Mouse (Mus musculus) liver, adult (tissue): Measurements from ENCODE around the gene Fbxl14.
A peak's percentile ranks its signal among the peaks of the same experiment; 100 is the strongest.

Experiments used
- GATA4 ChIP-seq: IDR thresholded peaks from 2 replicates; pipeline ENCODE4 v1.6.1; 2014; ENCODE audit warnings: mild to moderate bottlenecking, low read length; ENCODE audit not compliant: insufficient replicate concordance

The Fbxl14 gene

GRCm38 (mm10) chr6:119460391-119460790, 19.1 kb upstream of the Fbxl14 start:
- no peak for TF ChIP-seq GATA4

GRCm38 (mm10) chr6:119466161-119466560, 13.3 kb upstream of the Fbxl14 start:
- TF ChIP-seq GATA4 = no peak

GRCm38 (mm10) chr6:119466921-119467784, 12.3 kb upstream of the Fbxl14 start:
- peak; percentile 63; the same call in 1 of the 2 replicates for TF ChIP-seq GATA4

GRCm38 (mm10) chr6:119467785-119468059, 11.7 kb upstream of the Fbxl14 start:
- TF ChIP-seq GATA4 = no peak

DNA sequence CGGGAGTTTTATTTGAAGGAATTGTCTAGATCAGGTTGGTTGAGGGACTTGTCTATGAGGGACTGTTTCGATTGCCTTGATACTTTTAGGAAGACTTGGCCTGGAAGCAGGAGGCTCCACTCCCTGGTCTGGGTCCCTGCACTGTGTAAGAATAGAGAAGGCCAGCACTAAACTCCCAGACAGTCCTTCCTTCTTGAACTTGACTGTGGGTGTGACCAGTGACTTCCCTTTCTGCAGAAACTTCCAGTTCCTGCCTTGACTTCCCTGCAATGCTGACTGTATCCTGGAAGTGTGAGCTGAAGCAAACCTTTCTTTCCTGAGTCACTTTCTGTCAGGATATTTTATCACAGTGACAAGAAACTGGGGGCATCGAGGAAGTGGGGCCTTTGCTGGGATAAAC, 8.7 kb upstream of the Fbxl14 start:
- TF ChIP-seq GATA4 = no peak

GRCm38 (mm10) chr6:119472135-119472534, 7.3 kb upstream of the Fbxl14 start:
- TF ChIP-seq GATA4 = no peak

DNA sequence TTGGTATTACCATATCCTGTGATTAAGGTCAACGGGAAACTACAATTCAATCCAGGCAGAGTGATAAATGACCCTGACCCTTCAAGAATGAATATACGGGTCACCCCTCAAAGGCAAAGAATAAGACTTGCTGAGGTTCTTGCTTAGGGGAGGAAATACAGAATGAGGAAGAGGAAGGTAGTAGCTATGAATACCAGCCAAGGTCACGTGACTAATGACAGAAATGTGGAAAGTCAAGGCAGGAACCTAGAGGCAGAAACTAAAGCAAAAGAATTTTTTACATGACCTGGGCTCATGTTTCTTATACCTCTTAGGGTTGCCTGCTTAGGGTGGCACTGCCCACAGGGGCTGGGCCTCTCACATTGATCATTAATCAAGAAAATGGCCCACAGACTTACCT, 6.8 kb upstream of the Fbxl14 start:
- TF ChIP-seq GATA4 = no peak

GRCm38 (mm10) chr6:119473446-119473845, 6.0 kb upstream of the Fbxl14 start:
- TF ChIP-seq GATA4 = no peak

- no peak for TF ChIP-seq GATA4
Observed at GRCm38 (mm10) chr6:119473992-119474391, 5.5 kb upstream of the Fbxl14 start.

GRCm38 (mm10) chr6:119475988-119476387, 3.5 kb upstream of the Fbxl14 start:
- no peak for TF ChIP-seq GATA4

DNA sequence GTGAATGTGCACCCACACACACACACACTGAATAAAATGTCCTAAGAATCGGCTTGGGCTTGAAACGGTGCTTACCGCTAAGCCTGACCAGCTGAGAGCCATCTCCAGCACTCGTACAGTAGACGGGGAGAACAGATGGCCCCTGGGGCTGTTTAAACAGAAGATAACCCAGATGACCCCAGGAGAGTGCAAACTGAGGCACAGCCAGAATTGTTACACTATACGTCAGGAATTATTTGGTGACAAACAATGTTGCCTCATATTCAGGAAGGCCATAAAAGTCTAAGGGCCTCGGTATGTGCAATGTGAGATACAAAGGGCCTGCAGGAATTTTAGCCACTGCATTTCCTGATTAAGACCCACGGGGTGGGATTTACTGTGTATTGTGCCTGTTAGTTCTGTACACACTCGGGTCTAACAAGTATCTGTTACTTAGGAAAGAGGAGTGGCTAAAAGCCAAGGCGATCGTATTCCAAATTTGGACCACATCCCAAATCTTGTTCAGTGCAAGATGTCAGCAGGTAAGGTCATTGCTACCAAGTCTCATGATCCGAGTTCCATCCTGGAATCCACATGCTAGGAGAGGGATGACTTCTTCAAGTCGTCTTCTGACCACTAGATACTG, 1.7 kb upstream of the Fbxl14 start:
- TF ChIP-seq GATA4 = no peak

DNA sequence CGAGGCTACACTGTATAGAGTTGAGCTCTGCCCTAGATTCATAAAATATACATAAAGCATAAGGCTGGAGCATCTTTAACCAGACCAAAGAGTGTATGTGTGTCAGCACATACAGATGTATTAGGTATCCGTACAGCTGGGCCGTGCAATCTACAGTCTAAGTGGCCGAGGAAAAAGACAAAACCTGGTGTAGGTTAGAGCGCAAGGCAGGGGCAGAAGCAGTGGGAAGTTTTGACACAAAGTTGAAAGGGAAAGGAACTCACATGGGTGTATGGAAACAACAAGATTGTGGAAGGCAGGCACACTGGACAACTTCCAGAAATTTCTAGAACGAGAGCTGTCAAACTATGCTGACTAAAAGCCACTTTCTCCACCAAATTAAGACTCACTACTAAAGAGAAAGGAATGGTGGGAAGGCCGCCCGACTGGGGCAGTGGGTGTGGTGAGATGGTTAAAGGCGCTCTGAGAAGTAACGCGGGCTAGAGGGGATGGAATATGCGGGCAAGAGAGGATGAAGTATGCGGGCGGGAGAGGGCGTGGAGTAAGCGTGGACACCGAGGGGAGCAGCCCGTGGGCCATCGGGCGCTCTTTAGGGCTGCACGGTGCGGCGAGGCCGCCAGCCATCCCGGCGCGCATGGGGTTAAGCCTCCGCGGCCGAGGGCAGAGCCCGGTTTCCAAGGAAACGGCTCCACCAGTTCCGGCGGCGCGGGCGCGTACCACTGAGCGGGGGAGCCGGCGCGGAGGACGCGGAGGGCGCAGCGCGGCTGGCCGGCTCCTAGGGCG, 717 bp upstream of the Fbxl14 start:
- no peak for TF ChIP-seq GATA4

- TF ChIP-seq GATA4 = no peak
Observed at GRCm38 (mm10) chr6:119479876-119480705, 623 bp downstream of the Fbxl14 start.

DNA sequence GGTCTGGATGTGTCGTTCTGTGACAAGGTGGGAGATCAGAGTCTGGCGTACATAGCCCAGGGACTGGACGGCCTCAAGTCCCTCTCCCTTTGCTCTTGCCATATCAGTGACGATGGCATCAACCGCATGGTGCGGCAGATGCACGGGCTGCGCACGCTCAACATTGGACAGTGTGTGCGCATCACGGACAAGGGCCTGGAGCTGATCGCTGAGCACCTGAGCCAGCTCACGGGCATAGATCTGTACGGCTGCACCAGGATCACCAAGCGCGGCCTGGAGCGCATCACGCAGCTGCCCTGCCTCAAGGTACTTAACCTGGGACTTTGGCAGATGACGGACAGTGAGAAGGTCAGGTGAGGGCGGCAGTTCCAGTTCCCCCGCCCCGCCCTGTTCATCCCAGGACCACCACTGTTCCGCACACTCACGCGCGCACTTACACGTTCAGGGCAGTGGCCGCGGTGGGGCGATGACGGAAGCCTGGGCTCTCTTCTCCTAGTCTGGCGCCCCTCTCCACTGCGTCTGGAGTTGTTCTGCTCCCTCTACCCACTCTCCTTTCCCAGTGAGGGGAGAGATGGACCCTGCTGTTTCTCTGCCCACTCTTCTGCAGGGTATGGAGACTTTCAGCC, 1.4 kb downstream of the Fbxl14 start:
- no peak for TF ChIP-seq GATA4
